Mouse (Mus musculus): ENCODE measurements around the gene Dlk2.

Gene Dlk2

DNA sequence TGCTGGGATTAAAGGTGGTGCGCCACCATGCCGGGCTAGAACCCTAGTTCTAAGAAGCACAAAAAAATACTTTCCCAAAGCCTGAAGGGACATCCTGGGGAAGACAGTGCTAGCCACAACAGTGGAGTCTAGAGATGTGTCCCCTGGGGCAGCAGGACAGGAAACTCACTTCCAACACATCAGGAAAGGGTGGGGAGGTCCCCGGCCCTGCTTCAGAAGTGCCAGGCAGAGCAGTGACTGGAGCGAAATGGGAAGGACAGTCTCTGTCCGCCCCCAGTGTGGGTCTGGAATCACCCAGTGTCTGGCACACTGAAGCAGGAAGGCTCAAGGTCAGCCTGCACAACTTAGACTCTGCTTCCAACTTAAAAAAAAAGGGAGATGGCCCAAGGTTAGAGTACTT, 24.5 kb upstream of the Dlk2 start:
- DNase-seq (ENCODE audit: low read depth, low spot score) = no peak

DNA sequence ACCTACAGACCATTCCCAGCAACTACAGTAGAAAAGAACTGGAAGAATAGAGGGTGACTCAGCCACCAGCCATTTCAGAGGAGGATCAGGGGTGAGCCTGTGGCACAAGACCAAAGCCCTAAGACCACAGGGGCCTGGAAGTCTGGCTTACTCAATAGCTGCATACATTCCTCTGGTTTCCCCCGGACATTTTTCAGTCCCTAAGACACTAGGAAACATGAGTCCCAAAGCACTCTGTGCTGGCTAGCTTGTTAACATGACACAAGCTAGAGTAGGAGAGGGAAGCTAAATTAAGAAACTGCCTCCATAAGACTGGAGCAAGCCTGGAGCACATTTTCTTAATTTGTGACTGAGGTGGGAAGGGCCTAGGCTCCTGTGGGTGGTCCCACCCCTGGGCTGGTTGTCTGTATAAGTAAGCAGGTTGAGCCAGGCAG, 23.4 kb upstream of the Dlk2 start:
- no peak for DNase-seq (ENCODE audit: low read depth, low spot score)

DNA sequence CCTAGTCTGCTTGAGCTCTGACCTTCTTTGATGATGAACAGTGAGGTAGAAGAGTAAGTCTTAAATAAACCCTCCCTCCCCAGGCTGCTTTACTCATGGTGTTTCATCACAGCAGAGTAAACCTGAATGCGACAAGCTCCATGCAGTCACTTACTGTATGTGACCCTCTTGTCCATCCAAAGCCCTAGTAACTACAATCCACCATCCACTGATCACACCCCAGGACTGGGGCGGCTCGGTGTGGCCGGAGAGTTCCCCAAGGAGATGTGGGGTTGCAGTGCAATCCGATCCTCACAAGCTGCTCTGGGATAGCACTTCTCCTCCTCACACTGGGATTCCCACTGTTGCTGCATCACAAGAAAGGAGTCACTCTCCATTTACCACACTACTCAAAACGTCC, 22.8 kb upstream of the Dlk2 start:
- no peak for DNase-seq (ENCODE audit: low read depth, low spot score)

DNA sequence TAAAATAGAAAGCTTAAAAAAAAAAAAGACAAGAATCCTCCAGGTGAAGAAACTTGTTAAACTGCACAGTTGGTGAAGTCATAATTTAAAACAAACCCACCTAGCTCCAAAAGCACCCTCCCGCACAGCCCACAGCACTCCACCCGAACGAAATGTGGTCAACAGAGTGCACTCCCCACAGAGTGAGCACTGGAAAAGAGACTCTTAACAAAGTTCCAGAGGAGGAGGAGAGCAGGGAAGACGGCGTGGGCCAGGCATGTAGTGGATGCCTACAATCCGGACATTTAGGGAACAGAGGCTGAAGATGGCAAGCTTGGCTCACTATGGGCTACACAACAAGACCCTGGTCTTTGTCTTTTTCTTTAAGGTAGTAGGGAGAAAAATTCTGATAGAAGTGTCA, 22.2 kb upstream of the Dlk2 start:
- DNase-seq (ENCODE audit: low read depth, low spot score) = no peak

DNA sequence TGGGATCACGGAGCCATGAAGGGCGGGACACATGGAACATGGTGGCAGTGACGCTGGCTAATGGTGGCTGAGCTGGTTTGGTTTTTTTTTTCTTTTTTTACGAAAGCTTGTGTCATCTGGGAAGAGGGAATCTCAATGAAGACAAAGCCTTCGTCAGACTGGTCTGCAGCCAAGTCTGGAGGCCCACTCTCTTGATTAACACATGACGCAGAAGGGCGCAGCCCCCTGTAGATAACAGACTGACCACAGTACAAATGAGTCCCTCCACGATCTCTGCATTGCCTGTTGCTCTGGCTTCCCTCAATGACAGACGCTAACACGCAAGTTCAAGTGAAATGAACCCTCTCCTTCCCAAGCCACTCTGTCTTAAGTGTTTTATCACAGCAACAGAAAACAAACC, 21.7 kb upstream of the Dlk2 start:
- DNase-seq (ENCODE audit: low read depth, low spot score) = no peak

DNA sequence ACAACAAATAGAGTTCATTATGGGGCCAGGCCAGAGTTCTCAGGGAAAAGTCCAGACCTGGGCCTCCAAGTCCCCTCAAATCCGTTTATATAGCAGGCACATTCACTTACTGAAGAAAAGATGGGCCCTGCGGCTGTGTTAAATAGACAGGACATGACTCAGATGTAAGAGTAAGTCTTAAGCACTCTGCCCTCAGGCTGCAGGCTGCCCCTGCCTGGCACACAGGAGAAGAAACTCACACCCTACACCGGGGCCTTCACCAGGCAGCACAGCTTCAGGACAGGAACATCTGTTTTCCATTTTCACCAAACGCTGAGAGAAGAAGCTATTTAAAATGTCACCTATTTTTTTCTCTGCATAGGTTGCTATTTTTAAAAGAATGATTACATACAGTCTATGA, 19.6 kb upstream of the Dlk2 start:
- no peak for DNase-seq (ENCODE audit: low read depth, low spot score)

DNA sequence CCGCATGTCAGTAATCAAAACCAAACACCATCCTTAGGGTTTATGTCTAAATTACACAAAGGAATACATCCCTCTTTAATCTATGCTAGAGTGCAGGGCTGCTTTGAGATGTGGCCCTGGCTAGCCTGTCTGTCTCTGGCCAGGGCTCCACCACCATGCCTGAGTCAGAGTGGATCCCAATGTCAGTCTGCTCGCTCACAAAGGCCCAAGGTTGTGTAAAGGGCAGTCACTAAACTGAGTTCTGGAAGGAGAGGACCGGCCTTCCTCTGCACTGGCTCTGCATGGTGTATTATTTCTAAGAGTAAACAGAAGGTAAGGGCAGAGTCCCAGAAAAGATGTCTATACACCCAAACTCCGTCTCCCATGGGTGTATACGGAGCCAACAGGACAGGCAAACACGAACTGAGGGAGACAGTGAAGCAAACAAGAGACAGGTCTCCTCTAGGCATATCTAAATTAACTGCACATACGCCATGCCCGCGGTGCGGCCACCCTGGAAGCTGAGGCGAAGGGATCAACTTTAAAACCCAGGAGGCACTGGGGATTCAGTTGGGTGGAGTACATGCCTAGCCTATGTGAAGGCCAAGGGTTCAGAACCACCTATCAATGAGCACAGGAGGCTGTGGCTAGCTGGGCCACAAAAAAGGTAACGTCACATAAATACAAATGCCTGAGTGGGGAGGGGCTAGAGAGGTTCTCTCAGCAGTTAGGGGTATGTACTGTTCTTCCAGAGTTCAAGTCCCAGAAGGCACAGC, 19.0 kb upstream of the Dlk2 start:
- no peak for DNase-seq (ENCODE audit: low read depth, low spot score)

DNA sequence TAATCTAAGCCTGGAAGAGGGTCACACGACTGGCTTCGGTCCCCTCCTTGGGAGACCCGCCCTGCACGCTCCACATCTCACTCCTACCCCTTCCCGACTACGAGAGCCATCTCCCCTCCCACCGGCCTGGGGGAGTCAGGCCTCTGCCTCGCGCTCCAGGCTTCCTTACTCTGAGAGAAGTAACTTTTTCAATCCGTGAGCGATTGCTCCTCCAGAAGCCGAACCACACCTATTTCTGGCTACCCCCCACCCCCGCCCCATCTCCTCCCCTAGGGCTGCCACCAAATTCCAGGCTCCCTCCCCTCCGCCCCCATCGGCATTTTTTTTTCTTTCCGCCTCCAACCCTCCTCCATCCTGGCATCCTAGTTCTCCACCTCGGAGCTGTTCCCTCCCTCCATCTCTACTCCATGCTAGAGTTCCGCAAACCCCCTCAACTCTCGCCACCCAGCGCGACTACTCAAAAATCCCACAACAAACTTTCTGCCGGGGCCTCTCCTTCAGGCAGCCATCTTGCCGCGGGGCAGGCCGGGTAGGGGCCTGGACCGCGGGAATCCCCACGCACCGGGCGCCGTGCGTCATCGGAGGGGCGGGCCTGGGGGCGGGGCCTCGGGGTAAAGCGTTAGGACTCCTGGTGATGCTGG, 14.6 kb upstream of the Dlk2 start, which contains the start of gene Tjap1:
Tjap1 (minus strand) TSS at position 544 of the 641 bp plus-strand sequence.
- peak; percentile 81 for DNase-seq (ENCODE audit: low read depth, low spot score)

DNA sequence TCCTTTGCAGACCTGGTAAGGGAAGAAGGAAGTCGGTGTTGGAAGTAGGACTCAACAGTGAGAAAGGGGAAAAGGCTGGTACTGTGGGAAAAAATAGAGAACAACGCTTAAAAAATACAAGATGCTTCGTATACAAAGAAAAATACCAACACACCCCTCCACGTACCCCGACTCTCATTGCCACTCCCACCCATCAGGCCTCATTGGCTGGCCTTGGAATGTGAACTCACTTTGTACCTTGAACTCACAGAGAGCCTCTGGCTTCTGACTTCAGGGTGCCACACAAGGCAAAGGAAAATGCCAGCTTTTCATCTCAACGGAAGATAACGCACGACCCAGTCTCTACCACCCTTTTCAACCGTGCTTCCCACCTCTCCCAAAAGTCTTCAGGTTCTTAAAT, 14.1 kb upstream of the Dlk2 start:
- DNase-seq (ENCODE audit: low read depth, low spot score) = no peak

DNA sequence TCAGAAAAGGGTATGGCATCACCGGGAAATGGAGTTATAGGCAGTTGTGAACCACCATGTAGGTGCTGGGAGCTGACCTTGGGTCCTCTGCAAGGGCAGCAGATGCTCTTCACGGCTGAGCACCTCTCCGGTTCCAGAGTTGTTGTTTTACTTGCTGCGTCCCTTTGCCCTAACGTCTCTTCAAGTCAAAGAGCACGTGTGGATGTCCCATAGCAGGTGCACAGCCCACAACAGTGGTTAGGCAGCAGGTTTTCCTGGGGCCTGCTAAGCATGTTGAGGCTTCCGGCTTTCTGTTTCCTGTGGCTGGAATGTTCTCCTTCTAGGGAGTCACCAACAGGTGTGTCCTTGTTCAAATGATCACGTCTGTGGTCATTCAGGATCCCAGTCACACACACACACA, 13.3 kb upstream of the Dlk2 start:
- DNase-seq (ENCODE audit: low read depth, low spot score) = no peak

DNA sequence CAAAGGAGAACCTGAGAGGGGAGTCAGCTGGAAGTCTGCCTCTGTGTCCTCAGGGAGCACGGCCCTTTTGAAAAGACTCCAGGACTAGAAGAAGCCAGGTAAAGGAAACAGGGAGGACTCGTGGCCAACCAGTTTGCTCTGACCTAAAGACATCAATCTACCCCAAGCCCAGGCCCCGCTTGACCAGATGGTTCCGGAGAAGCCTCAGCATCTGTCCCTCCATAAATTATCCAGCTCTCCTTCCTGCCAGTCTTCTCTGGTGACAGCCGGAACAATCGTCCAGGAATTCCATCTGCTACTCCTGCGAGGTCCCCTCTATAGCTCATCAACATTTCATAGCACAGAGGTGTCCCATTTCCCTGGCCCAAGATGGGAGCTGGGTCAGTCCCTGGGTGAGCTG, 12.6 kb upstream of the Dlk2 start:
- DNase-seq (ENCODE audit: low read depth, low spot score) = no peak

DNA sequence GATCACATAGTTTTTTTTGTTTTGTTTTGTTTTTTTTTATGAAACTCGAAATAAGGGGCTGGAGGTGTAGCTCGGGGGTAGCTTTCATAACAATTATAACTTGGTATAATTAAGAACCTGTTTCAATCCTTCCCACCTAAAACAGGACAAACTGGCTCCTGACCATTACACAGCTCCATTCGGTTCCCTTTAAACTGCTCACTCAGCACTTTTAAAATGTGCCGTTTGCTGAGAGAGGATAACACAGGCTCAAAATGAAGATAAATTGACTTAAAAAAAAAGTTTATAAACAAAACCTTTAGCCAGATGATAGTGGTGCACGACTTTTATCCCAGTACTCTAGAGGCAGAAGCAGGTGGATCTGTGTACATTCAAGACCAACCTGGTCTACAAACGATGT, 11.8 kb upstream of the Dlk2 start:
- no peak for DNase-seq (ENCODE audit: low read depth, low spot score)

DNA sequence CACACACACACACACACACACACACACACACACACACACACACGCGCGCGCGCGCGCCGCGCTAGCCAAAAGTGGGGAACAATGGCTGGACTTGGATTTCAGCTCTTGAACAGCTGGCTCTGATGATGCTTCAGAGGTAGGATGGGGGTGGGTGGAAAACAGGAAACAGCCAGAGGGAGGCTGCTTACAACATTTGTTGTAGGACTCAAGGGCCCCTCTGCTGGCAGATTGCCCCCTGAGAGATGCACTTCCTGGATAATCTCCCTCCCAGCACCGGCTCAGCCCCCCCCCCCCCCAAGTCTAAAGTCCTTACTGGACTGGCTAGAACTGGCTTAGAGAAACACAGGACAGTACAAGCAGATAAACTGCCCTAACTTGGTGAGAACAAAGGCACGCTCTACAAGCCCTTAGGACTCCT, 9.5 kb upstream of the Dlk2 start:
- DNase-seq (ENCODE audit: low read depth, low spot score) = no peak

DNA sequence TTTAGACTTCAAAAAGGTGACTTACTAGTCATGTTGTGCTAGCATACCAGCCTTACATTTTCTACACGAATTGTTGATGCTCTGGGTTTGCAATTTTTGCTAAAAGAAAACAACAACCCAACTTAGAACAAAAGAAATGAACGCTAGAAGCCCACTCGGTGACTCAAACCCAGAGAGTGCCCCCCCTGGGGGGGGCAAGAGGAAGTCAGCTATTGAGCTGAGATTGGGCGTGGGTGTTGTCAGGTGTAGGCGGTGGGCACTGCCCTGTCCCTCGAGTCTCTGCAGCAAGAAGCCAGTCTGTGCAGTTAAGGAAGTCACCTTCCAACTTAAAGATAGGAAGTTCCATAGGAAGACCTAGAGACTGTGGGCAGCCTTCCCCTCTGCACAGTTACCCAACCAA, 620 bp upstream of the Dlk2 start:
- DNase-seq (ENCODE audit: low read depth, low spot score) = no peak

DNA sequence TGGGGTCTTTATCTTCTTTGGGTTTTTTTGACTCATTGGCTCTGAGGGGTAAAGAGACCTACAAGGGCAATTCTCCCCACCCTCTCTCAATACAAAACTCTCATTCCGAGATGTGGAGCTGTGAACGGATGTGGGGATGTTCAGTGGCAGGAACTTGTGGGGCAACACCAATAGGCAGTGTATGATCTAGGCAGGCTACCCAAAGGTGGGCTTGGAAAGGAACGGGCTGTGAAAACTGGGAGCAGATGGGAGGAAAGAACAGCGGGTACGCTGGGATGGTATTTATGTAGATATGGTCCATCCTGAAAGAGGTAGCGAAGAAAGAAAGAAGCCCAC, 225 bp upstream of the Dlk2 start:
- DNase-seq (ENCODE audit: low read depth, low spot score) = no peak

DNA sequence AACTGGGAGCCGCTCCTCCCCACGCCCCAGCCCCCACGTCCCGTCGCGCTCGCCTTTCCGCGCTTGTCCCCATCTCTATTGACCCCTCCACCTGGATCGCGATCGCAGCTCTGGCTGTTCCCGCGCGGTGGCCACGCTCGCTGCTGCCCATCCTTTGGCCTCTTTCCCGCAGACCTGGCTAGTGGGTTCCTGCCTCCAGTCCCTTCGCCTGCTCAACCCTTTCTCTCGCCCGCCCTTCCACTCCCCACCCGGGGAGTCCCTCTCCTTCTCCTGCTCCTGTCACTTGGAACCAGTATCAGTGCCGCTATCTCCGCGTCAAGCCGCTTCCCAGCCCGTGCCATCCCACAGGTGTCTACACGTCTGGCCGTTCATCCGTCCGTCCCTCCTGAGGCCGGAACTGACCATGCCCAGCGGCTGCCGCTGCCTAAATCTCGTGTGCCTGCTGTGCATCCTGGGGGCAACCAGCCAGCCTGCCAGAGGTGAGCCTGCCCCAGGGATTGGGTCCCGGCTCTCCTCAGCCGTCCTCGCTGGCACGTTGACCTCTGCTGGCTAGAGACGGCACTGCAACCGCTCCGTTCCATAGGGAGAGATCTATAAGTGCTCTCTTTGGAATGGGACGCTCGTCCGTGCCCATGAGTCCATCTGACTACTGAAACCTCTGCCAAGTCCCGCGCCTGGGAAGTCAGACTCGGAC, 1.1 kb downstream of the Dlk2 start:
- DNase-seq (ENCODE audit: low read depth, low spot score) = peak; percentile 76

DNA sequence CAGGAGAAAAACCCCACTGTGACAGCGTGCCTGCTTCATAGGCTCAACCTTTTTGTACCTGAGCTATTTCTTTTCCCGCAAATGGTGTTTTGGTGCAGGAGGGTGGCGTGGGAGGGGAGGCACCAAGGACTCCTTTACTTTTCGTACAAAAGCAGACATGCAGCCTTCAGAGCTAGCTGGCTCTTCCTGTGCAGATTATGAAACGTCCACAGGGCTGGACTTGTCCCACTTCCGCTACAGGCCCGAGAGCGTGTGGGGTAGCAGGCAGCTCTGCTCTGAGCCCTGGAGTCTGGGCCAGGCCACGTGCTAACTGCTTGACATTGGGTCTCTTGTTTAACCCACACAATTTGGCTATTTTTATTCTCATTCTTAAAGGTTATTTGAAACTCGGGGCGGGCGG, 4.7 kb downstream of the Dlk2 start:
- DNase-seq (ENCODE audit: low read depth, low spot score) = no peak

DNA sequence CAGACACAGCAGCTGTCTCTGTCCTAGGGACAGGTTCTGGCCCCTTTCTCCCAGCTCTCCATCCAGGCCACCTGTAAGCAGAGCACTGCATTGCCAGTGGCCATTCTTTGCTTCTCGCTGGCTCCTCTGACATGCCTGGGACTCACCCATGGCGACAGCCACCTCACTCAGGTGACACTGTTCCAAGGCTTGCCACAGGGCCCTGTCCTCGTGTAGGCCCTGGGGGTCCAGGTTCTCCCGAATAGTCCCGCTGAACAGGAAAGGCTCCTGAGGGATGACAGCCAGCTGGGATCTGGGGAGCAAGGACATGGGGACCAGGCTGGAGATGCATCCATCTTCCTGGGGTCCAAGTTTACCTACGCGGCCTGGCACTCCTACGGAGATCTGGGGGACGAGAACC, 7.0 kb downstream of the Dlk2 start:
- no peak for DNase-seq (ENCODE audit: low read depth, low spot score)

DNA sequence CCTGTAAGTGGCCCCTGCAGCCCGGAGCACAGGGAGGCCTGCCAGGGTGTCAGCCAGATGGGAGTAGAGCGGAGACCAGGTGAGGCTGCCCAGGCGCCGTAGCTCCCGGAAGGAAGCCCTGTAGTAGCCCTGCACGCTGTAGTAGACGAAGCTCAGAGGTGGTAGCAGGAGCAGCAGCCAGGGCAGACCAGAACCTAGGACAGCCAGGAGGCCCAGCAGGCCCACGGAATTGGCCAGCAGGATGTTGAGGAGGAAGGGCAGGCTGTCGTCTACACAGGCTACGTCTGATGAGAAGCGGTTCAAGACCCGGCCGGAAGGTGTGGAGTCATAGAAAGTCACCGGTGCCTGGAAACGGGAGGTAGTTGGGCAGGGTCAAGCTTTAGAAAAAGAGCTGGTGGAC, 9.7 kb downstream of the Dlk2 start:
- no peak for DNase-seq (ENCODE audit: low read depth, low spot score)

DNA sequence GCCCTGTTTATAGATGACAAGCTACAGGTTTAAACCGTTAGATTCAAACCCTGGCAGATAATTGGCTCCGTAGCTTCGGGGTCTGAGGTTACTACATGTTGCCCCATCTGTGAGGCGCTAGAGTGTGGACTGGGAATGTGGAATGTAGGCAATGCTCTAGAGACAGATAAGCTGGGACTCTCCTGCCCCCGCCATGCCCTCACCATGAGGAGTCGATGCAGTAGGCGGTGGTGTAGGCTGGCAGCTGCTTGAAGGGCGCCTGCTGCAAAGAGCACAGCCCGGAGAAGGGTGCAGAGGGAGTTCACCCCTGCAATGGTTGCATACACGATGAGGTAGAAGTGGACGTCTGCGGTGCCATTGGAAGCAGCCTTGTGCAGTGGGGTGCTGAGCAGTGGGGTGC, 12.6 kb downstream of the Dlk2 start:
- no peak for DNase-seq (ENCODE audit: low read depth, low spot score)

DNA sequence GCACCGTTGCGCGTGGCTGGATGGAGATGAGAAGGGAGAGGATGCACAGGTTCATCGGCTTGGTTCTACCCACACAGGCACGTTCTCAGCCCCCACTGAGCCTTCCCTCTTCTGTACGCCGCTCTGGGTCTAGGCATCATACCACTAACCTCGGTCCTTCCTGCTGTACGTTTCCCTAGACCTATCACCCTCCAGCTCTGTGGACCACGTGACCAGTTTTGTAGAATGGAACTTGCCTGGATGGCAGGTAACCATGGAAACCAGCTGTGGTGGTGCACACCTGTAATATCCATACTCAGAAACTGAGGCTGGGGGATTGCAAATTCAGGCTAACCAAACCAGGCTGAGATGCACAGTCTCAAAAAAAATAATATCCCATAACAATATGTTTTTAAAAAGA, 13.3 kb downstream of the Dlk2 start:
- DNase-seq (ENCODE audit: low read depth, low spot score) = no peak

DNA sequence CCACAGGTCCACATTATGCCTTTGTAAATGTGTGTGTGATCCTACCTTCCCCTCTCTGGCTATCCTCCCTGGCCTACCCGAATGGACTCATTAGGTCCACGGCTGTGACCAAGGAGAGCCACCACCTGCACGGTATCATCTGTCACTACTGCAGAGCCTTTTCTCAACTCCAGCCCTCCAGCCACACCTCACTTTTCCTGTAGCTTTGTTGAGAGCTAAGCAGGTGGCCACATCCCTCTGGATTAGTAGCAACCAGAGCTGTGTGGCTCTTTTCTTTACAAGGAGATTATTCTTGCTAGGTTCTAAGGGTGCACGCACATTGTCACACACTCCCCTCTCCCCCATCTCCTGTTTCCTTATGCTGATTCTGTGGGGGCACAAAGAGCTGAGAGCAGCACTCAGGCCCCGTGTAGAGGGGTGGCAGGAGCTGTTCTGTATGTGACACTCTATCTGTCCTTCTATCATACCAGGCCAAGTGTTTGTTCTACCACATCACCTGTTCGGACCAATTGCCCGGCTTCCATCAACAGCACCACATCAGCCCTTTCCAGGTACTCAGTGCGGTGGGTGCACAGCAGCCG, 16.0 kb downstream of the Dlk2 start:
- DNase-seq (ENCODE audit: low read depth, low spot score) = no peak

DNA sequence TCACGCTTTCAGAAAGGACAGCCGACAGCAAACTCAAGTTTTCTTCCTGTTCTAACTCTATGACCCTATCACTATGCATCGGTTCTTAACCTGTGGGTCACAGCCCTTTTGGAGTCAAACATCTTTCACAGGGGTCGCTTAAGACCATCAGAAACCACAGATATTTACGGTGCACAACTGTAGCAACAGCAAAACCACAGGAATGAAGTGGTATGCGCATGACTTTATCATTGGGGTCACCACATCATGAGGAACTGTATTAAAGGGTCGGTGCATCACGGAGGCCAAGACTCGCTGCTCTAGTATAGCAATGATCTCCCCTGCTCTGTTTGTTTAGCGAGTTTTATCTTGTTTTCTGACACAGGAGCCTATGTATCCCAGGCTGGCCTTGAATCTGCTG, 18.6 kb downstream of the Dlk2 start:
- no peak for DNase-seq (ENCODE audit: low read depth, low spot score)
